Mouse (Mus musculus) G1E (cell line): Measurements from ENCODE around the gene Fam174b. TPM values are rescaled to one million over a fixed set of nuclear protein-coding genes. Genes with fewer than 3 reads are reported as not detected.

Source experiments
- ATAC-seq: 2 replicates; pipeline ENCODE4 v1.8.0; 2016; ENCODE audit warnings: mild to moderate bottlenecking; ENCODE audit not compliant: insufficient number of reproducible peaks, poor library complexity, low FRiP score, severe bottlenecking; ENCODE audit errors: extremely low read depth
- DNase-seq: peaks from one replicate; pipeline ENCODE4 v3.0.0; 2012; ENCODE audit warnings: low spot score
- H3K27me3 ChIP-seq: 2 replicates; pipeline ENCODE4 v1.6.1; 2012; ENCODE audit warnings: mild to moderate bottlenecking, low read length, inconsistent platforms; ENCODE audit not compliant: insufficient read depth
- H3K36me3 ChIP-seq: replicated peaks from 2 replicates; pipeline ENCODE3; 2012; ENCODE audit warnings: mild to moderate bottlenecking, inconsistent platforms
- H3K4me1 ChIP-seq: 2 replicates; pipeline ENCODE4 v1.6.1; 2012; ENCODE audit warnings: low read depth, low read length, inconsistent platforms, mixed read lengths; ENCODE audit not compliant: insufficient read depth
- H3K4me3 ChIP-seq: 2 replicates; pipeline ENCODE4 v1.5.1; 2012; ENCODE audit warnings: low read depth, mild to moderate bottlenecking, inconsistent platforms, low read length, moderate library complexity, mixed read lengths
- H3K9me3 ChIP-seq: replicated peaks from 2 replicates; pipeline ENCODE4 v1.6.1; 2012; ENCODE audit warnings: inconsistent platforms
- CTCF ChIP-seq: IDR thresholded peaks from 2 replicates; pipeline ENCODE4 v1.5.1; 2012; ENCODE audit warnings: low read depth, low read length, inconsistent platforms, mixed read lengths
- GATA1 ChIP-seq: IDR thresholded peaks from 2 replicates; pipeline ENCODE4 v1.6.1; 2012; ENCODE audit warnings: borderline replicate concordance, low read length, inconsistent platforms, mixed read lengths
- GATA2 ChIP-seq: IDR thresholded peaks from 2 replicates; pipeline ENCODE4 v1.6.1; 2012; ENCODE audit warnings: low read depth, low read length, inconsistent platforms, borderline replicate concordance
- POLR2AphosphoS5 ChIP-seq: IDR thresholded peaks from 2 replicates; pipeline ENCODE4 v1.6.1; 2012; ENCODE audit warnings: low read depth, low read length, inconsistent platforms; ENCODE audit not compliant: insufficient replicate concordance
- TAL1 ChIP-seq: conservative IDR thresholded peaks from 2 replicates; pipeline ENCODE4 v1.6.1; 2012; ENCODE audit warnings: low read depth, low read length, inconsistent platforms, mixed read lengths
- polyA plus RNA-seq: library from polyadenylated mRNA; stranded (reverse); fragments of >175 nt; gene quantifications from 2 replicates; pipeline ENCODE4 v1.2.3, GENCODE M21; 2012
- total RNA-seq, 2 experiments: library from RNA; stranded (forward) in 1 of 2; stranded (reverse) in 1 of 2; fragments of 200-1000 nt in 1 of 2; fragments of >200 nt in 1 of 2; fragmentation: Nextera tagmentation in 1 of 2; gene quantifications; 2 replicates each; pipeline ENCODE4 v1.2.3; 2014 to 2017

Fam174b gene
- total and polyA plus RNA-seq, 3 experiments = 0.02 to 1.5 TPM; not detected in 1

GRCm38 (mm10) chr7:73736046-73736445 is 4.1 kb upstream of the Fam174b start:
- H3K4me3 ChIP-seq = no peak overlapping the region
- H3K27me3 ChIP-seq = peaks cover 4% of the 10 kb centered on the region; the same call in 1 of the 2 replicates
- ATAC-seq = no peak
- TF ChIP-seq GATA1 (no peak), POLR2AphosphoS5 (no peak), GATA2 (no peak), CTCF (no peak), TAL1 (no peak)
- H3K9me3 ChIP-seq = peaks cover 6% of the 10 kb centered on the region
- no peaks in the 10 kb centered on the region for H3K4me1 ChIP-seq
- H3K36me3 ChIP-seq = no peaks in the 10 kb centered on the region
- DNase-seq = no peak

DNA sequence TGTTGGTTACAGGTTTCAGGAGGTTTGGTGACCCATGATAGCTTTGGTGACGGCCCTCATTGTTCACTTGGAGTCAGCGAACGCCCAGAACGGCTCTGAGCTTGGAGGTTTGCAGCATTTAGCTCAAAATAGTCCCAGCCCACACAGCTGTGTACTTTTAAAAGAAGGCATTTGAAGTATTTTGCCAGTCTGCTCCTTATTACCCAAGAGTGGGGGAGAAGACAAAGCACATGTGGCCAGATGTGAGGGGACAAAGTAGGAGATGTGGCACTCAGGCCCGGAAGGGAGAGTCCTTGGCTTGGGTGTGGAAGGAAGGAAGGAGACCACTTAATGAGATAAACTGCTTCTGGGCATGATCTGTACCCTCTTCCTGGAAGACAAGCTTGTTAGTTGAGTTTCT is 1.3 kb downstream of the Fam174b start:
- no peaks in the 10 kb centered on the region for H3K36me3 ChIP-seq
- DNase-seq (no peak), ATAC-seq (no peak)
- H3K4me3 ChIP-seq = no peak overlapping the region
- H3K4me1 ChIP-seq = no peaks in the 10 kb centered on the region
- TF ChIP-seq GATA2 = no peak
- H3K9me3 ChIP-seq = peaks cover 6% of the 10 kb centered on the region
- H3K27me3 ChIP-seq = peaks cover 4% of the 10 kb centered on the region; the same call in 1 of the 2 replicates

GRCm38 (mm10) chr7:73741841-73742240 is 1.7 kb downstream of the Fam174b start:
- DNase-seq (no peak), ATAC-seq (no peak)
- Histone ChIP-seq H3K4me1 (0 out of 2 replicates have a peak, but pooled peaks cover 2% of the 10 kb centered on the region), H3K4me3 (no peak overlapping the region), H3K27me3 (peaks cover 4% of the 10 kb centered on the region; the same call in 1 of the 2 replicates), H3K36me3 (no peaks in the 10 kb centered on the region), H3K9me3 (peaks cover 6% of the 10 kb centered on the region)
- no peak for TF ChIP-seq CTCF
- TF ChIP-seq GATA2 = no peak
- no peak for TF ChIP-seq POLR2AphosphoS5
- no peak for TF ChIP-seq GATA1
- TF ChIP-seq TAL1 = no peak

- no peak overlapping the region for H3K4me3 ChIP-seq
- 0 out of 2 replicates have a peak, but pooled peaks cover 2% of the 10 kb centered on the region for H3K4me1 ChIP-seq
- no peak for ATAC-seq
- DNase-seq = no peak
- H3K9me3 ChIP-seq = peaks cover 6% of the 10 kb centered on the region
- H3K27me3 ChIP-seq = peaks cover 11% of the 10 kb centered on the region
- H3K36me3 ChIP-seq = no peaks in the 10 kb centered on the region
- TF ChIP-seq POLR2AphosphoS5 = no peak
- no peak for TF ChIP-seq GATA2
- no peak for TF ChIP-seq GATA1
- no peak for TF ChIP-seq TAL1
- no peak for TF ChIP-seq CTCF
Measured at GRCm38 (mm10) chr7:73743144-73743543, 3.0 kb downstream of the Fam174b start.

- DNase-seq (no peak), ATAC-seq (no peak)
- H3K27me3 ChIP-seq = peaks cover 11% of the 10 kb centered on the region
- TF ChIP-seq GATA2 (no peak), GATA1 (no peak), POLR2AphosphoS5 (no peak), CTCF (no peak), TAL1 (no peak)
- no peak overlapping the region for H3K4me3 ChIP-seq
- no peaks in the 10 kb centered on the region for H3K36me3 ChIP-seq
- H3K4me1 ChIP-seq = 0 out of 2 replicates have a peak, but pooled peaks cover 2% of the 10 kb centered on the region
- peaks cover 6% of the 10 kb centered on the region for H3K9me3 ChIP-seq
Measured at GRCm38 (mm10) chr7:73743831-73744370, 3.8 kb downstream of the Fam174b start.

DNA sequence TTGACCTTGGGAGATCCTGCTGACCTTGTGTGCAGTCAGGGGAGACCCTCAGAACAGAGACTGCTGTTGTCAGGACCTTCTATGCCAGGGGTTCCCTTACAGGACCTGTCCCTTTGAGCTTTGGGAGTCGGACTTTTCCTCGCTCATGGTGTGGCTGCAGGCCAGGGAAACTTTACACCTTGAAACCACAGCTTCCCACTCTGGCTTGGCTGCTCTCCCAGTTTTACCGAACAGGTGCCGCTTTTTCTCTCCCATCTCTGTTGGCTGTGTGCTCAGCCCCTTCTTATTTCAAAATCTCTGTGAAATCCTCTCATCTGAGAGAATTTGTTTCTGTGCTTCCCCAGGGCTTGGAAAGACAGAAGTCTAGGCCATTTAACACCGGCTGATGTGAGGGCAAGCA is 5.8 kb downstream of the Fam174b start:
- TF ChIP-seq GATA2 (no peak), POLR2AphosphoS5 (no peak), TAL1 (no peak), CTCF (no peak)
- Histone ChIP-seq H3K27me3 (peaks cover 13% of the 10 kb centered on the region), H3K4me3 (no peak overlapping the region), H3K4me1 (peaks cover 6% of the 10 kb centered on the region), H3K9me3 (no peaks in the 10 kb centered on the region), H3K36me3 (no peaks in the 10 kb centered on the region)
- no peak for ATAC-seq
- DNase-seq = no peak
